Mouse (Mus musculus): Measurements from ENCODE around the gene Gm21366.
"Not testable (repeated sequence)": the region's sequence is repeated elsewhere in the genome, so short reads cannot be mapped to it uniquely, and the experiment has no call there.

Gm21366 gene

GRCm38 (mm10) chrY:22861156-22861555 is at the start of gene Gm21366:
Gene Gm21366 (minus strand): TSS chrY:22861256.
- not testable (repeated sequence) for DNase-seq
